7 mouse cellular contexts compared by ENCODE assay signal in genomic region chr9:64811538-64812474, GRCm38 (mm10). TPM values are rescaled to one million over a fixed set of nuclear protein-coding genes. Genes with fewer than 3 reads are reported as not detected.
DNase-seq lines count a peak whose midpoint lies in the region; ATAC-seq and TF ChIP-seq lines count a peak whose summit lies in the region.

No protein-coding gene starts in this region.

- 1% methylated on average over 58 of the region's 59 CpGs for WGBS in bone marrow, adult 2 months
- WGBS in forebrain, embryonic 11.5 days = under 1% methylated on average over 55 of the region's 59 CpGs
- under 1% methylated on average over 42 of the region's 59 CpGs for WGBS in hindbrain, embryonic 12.5 days

- no peaks in the 10 kb centered on the region for H3K36me3 ChIP-seq in forebrain, embryonic 11.5 days (ENCODE audit: control insufficient read depth, insufficient read depth, low read length)
- H3K36me3 ChIP-seq in hindbrain, embryonic 12.5 days = no peaks in the 10 kb centered on the region

- H3K4me1 ChIP-seq in bone marrow, adult 2 months (ENCODE audit: control insufficient read depth, insufficient read depth, low read length) = no peaks in the 10 kb centered on the region; the same call in 1 of the 2 replicates
- peaks cover 3% of the 10 kb centered on the region; the same call in 1 of the 2 replicates for H3K4me1 ChIP-seq in forebrain, embryonic 11.5 days (replicated peaks; ENCODE audit: control insufficient read depth, insufficient read depth, low read length)
- H3K4me1 ChIP-seq in hindbrain, embryonic 12.5 days = peaks cover 10% of the 10 kb centered on the region

- peak overlapping the region; percentile 96 for H3K27ac ChIP-seq in bone marrow, adult 2 months (ENCODE audit: control insufficient read depth, insufficient read depth, low read depth, low read length, poor library complexity)
- H3K27ac ChIP-seq in forebrain, embryonic 11.5 days (ENCODE audit: low read depth, low read length) = peak overlapping the region; percentile 88
- peak overlapping the region; percentile 97 for H3K27ac ChIP-seq in hindbrain, embryonic 12.5 days

- no peaks in the 10 kb centered on the region for H3K9me3 ChIP-seq in forebrain, embryonic 11.5 days (ENCODE audit: control insufficient read depth, low read length)
- H3K9me3 ChIP-seq in hindbrain, embryonic 12.5 days (replicated peaks) = no peaks in the 10 kb centered on the region

- TF ChIP-seq POLR2A in bone marrow, adult 2 months (IDR thresholded peaks at IDR 0.05; ENCODE audit: borderline replicate concordance, control insufficient read depth, low read depth, low read length) = no peak

- peak overlapping the region; percentile 64 for H3K4me2 ChIP-seq in forebrain, embryonic 11.5 days (ENCODE audit: low read depth, low read length, severe bottlenecking)
- peak overlapping the region; percentile 80 for H3K4me2 ChIP-seq in hindbrain, embryonic 12.5 days (replicated peaks)

- H3K4me3 ChIP-seq in bone marrow, adult 2 months (replicated peaks; ENCODE audit: control insufficient read depth, low read depth, low read length) = peak overlapping the region; percentile 91
- peak overlapping the region; percentile 78 for H3K4me3 ChIP-seq in forebrain, embryonic 11.5 days (ENCODE audit: low read depth, low read length)
- H3K4me3 ChIP-seq in hindbrain, embryonic 12.5 days = peak overlapping the region; percentile 80

- no peaks in the 10 kb centered on the region for H3K27me3 ChIP-seq in forebrain, embryonic 11.5 days (ENCODE audit: control insufficient read depth, insufficient read depth, low read length)
- no peaks in the 10 kb centered on the region for H3K27me3 ChIP-seq in hindbrain, embryonic 12.5 days

- peak; percentile 89 for ATAC-seq in forebrain, embryonic 11.5 days (replicated peaks; ENCODE audit: low FRiP score)
- peak; percentile 84 for ATAC-seq in hindbrain, embryonic 12.5 days (ENCODE audit: low FRiP score)

- peak overlapping the region; percentile 72 for H3K9ac ChIP-seq in forebrain, embryonic 11.5 days (ENCODE audit: low read length)
- H3K9ac ChIP-seq in hindbrain, embryonic 12.5 days = peak overlapping the region; percentile 82

- peak; percentile 39; the same call in 1 of the 2 replicates for TF ChIP-seq CTCF in bone marrow, adult 2 months (IDR thresholded peaks at IDR 0.05; ENCODE audit: control insufficient read depth, insufficient read depth, low read length)

- DNase-seq in MN1 (ENCODE audit: low spot score) = peak; percentile 73
- no peak for DNase-seq in forebrain, embryonic 11.5 days (ENCODE audit: low spot score)
- peak; percentile 40 to 50 for DNase-seq in layer of hippocampus, postnatal 36 days
- peak; percentile 54 for DNase-seq in lung, postnatal 14 days
- peak; percentile 78 to 79 for DNase-seq in right cerebral cortex, postnatal 10 days (ENCODE audit: low spot score in 2 of 2)

RNA-seq across cellular contexts. Expression of gene Dennd4a, which starts 0.7 kb away (rescaled TPM):
- 77.2 and 86.3 TPM in 2 replicates for polyA plus RNA-seq in bone marrow, adult 2 months (2011; ENCODE audit: insufficient read depth, insufficient read length, low replicate concordance, missing spikeins)
- polyA plus RNA-seq in forebrain, embryonic 11.5 days (2014; fragmentation: Nextera tagmentation; extraction: Ambion mirVana) = 9.8 and 10.7 TPM in 2 replicates
- polyA plus RNA-seq in hindbrain, embryonic 12.5 days (2016; fragmentation: Nextera tagmentation; extraction: Ambion mirVana) = 10.3 and 12.8 TPM in 2 replicates
- 10 to 100 TPM; 41.4 to 41.7 TPM for total RNA-seq in layer of hippocampus, postnatal 36 days (2021)
